Mouse (Mus musculus): ENCODE measurements at regions not wholly inside any gene's neighbourhood (a gene's known extent, or its start where the extent isn't known, plus 50 kb on each side); places are given as distances from the start of the nearest gene placed in this dataset.

GRCm38 (mm10) chr13:94646781-94647555, 141.7 kb upstream of the Tbca start:
- no peaks in the 10 kb centered on the region for H3K9me3 ChIP-seq (replicated peaks; ENCODE audit: low read length)

DNA sequence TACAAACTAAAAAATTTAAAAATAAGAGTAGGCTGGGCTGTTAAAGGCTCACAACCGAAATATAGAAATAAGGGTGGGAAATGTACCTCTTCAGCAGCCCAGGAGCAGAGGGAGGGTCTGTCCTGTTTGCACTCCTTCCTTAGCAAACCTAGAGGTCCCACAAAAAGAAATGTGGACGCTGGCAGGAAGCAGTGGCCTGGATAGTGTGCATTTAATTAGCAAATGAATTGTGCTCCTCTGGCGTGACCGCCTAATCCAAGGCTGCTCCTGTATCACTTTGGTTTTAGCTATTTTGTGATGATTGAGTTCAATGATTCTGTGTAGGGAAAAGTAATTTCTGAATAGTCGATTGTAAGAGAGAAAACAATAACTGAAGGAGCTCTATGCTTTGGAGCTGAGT, 141.1 kb upstream of the Tbca start:
- H3K27me3 ChIP-seq (replicated peaks), result no peaks in the 10 kb centered on the region

More at GRCm38 (mm10) chr13:94646781-94647555, 141.7 kb upstream of the Tbca start:
- peaks cover 0 to 3% of the 10 kb centered on the region in 2 experiments; a peak in 2 of 4 replicates for H3K4me1 ChIP-seq (ENCODE audit: control insufficient read depth in 1 of 2, insufficient read depth in 2 of 2)
- H3K4me2 ChIP-seq (ENCODE audit: insufficient read depth, low read depth, poor library complexity, severe bottlenecking), result no peak overlapping the region
- dilution Hi-C loops (cut with MboI; ENCODE audit: extremely low pct_ligation_motif_present, extremely low pct_unique_long_range_greater_than_20kb, low sequenced_read_pairs), result no loop called here
- no peaks in the 10 kb centered on the region for H3K27me3 ChIP-seq (replicated peaks)
- H3K9ac ChIP-seq (ENCODE audit: insufficient read depth, low read depth), result no peak overlapping the region
- no peaks in the 10 kb centered on the region for H3K36me3 ChIP-seq (replicated peaks in 1 of 2; ENCODE audit: control insufficient read depth in 1 of 2, insufficient read depth in 1 of 2, low read length in 1 of 2)
- no peak overlapping the region for H3K4me3 ChIP-seq (replicated peaks in 1 of 3; ENCODE audit: low read depth in 2 of 3, low read length in 2 of 3, poor library complexity in 1 of 3)
- no peaks in the 10 kb centered on the region for H3K79me2 ChIP-seq (replicated peaks; ENCODE audit: control insufficient read depth, extremely low read depth, insufficient read depth, poor library complexity, severe bottlenecking)
- no peak overlapping the region for H3K27ac ChIP-seq (ENCODE audit: insufficient read depth, low read depth)
- DNase-seq (ENCODE audit: extremely low read depth), result no peak
- TF ChIP-seq HCFC1 (IDR thresholded peaks at IDR 0.05; ENCODE audit: low read depth, low read length), result no peak
- TF ChIP-seq E2F4 (IDR thresholded peaks at IDR 0.05; ENCODE audit: insufficient replicate concordance, low read depth, low read length), result no peak
- TF ChIP-seq PAX5 (IDR thresholded peaks at IDR 0.05; ENCODE audit: low read length), result no peak
- TF ChIP-seq JUN (IDR thresholded peaks at IDR 0.05; ENCODE audit: insufficient read depth, low read depth, low read length), result no peak
- TF ChIP-seq MAZ (IDR thresholded peaks at IDR 0.05; ENCODE audit: low read depth, low read length), result no peak
- no peak for TF ChIP-seq GABPA (IDR thresholded peaks at IDR 0.05; ENCODE audit: insufficient replicate concordance, low read depth, low read length)
- no peak for TF ChIP-seq MYC (IDR thresholded peaks at IDR 0.05; ENCODE audit: low read depth, low read length)
- in situ Hi-C loops (cut with MboI; ENCODE audit: low pct_ligation_motif_present, low pct_unique_long_range_greater_than_20kb, low sequenced_read_pairs), result no loop called here

DNA sequence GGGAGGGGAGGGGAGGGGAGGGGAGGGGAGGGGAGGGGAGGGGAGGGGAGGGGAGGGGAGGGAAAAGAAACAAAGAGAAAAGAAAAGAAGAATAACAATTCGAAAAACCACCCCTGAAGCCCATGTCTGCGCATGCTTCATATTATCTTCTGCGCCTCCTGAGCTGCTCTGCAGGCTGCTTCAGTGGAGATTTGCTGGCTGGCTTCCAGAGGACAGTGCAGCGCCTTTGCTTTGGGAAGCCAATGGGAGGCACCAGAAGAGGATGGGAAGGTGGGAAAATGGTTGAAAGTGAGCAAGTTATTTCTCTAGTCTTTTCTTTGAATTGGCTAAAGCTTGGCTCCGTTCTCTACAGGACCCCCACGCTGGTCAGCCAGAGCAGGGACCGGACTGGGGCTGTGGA, 137.8 kb upstream of the Tbca start:
- no peaks in the 10 kb centered on the region for H3K36me3 ChIP-seq (replicated peaks in 1 of 2; ENCODE audit: control insufficient read depth in 1 of 2, insufficient read depth in 1 of 2, low read length in 1 of 2)
- H3K27me3 ChIP-seq (replicated peaks), result no peaks in the 10 kb centered on the region
- no peak overlapping the region for H3K4me2 ChIP-seq (ENCODE audit: insufficient read depth, low read depth, poor library complexity, severe bottlenecking)
- no peaks in the 10 kb centered on the region for H3K79me2 ChIP-seq (replicated peaks; ENCODE audit: control insufficient read depth, extremely low read depth, insufficient read depth, poor library complexity, severe bottlenecking)
- no peak overlapping the region for H3K9ac ChIP-seq (ENCODE audit: insufficient read depth, low read depth)
- dilution Hi-C loops (cut with MboI; ENCODE audit: extremely low pct_ligation_motif_present, extremely low pct_unique_long_range_greater_than_20kb, low sequenced_read_pairs), result no loop called here
- H3K4me1 ChIP-seq (ENCODE audit: control insufficient read depth in 1 of 2, insufficient read depth in 2 of 2), result peaks cover 0 to 3% of the 10 kb centered on the region in 2 experiments; a peak in 2 of 4 replicates
- H3K9me3 ChIP-seq (replicated peaks; ENCODE audit: low read length), result no peaks in the 10 kb centered on the region
- H3K27ac ChIP-seq (ENCODE audit: insufficient read depth, low read depth), result no peak overlapping the region
- no peak for DNase-seq (ENCODE audit: extremely low read depth)
- in situ Hi-C loops (cut with MboI; ENCODE audit: low pct_ligation_motif_present, low pct_unique_long_range_greater_than_20kb, low sequenced_read_pairs), result no loop called here
- H3K4me3 ChIP-seq (replicated peaks in 1 of 3; ENCODE audit: low read depth in 2 of 3, low read length in 2 of 3, poor library complexity in 1 of 3), result no peak overlapping the region
- TF ChIP-seq TCF12 (IDR thresholded peaks at IDR 0.05; ENCODE audit: low read depth, low read length) (no peak), CHD2 (IDR thresholded peaks at IDR 0.05; ENCODE audit: low read length) (no peak), MXI1 (IDR thresholded peaks at IDR 0.05; ENCODE audit: low read depth, low read length) (no peak), NELFE (IDR thresholded peaks at IDR 0.05; ENCODE audit: low read depth, low read length) (no peak), NRF1 (IDR thresholded peaks at IDR 0.05; ENCODE audit: low read depth, low read length) (no peak), ZKSCAN1 (IDR thresholded peaks at IDR 0.05; ENCODE audit: borderline replicate concordance, low read depth, low read length) (no peak), E2F4 (IDR thresholded peaks at IDR 0.05; ENCODE audit: insufficient replicate concordance, low read depth, low read length) (no peak), CTCF (conservative IDR thresholded peaks at IDR 0.05 in 1 of 2, IDR thresholded peaks at IDR 0.05 in 1 of 2; ENCODE audit: low read depth in 2 of 2, low read length in 2 of 2) (no peak), MAFK (IDR thresholded peaks at IDR 0.05; ENCODE audit: insufficient replicate concordance, low read length) (no peak), MYC (IDR thresholded peaks at IDR 0.05; ENCODE audit: low read depth, low read length) (no peak), MAZ (IDR thresholded peaks at IDR 0.05; ENCODE audit: low read depth, low read length) (no peak), GABPA (IDR thresholded peaks at IDR 0.05; ENCODE audit: insufficient replicate concordance, low read depth, low read length) (no peak), POLR2A (IDR thresholded peaks at IDR 0.05; ENCODE audit: low read depth, low read length) (no peak), ZMIZ1 (IDR thresholded peaks at IDR 0.05; ENCODE audit: low read depth, low read length) (no peak), KAT2A (IDR thresholded peaks at IDR 0.05; ENCODE audit: insufficient replicate concordance, low read length) (no peak), EP300 (IDR thresholded peaks at IDR 0.05; ENCODE audit: low read length) (no peak), ZNF384 (IDR thresholded peaks at IDR 0.05; ENCODE audit: low read depth, low read length) (no peak), PAX5 (IDR thresholded peaks at IDR 0.05; ENCODE audit: low read length) (no peak)

More for the DNA sequence above, 141.1 kb upstream of the Tbca start:
- H3K4me1 ChIP-seq (ENCODE audit: control insufficient read depth in 1 of 2, insufficient read depth in 2 of 2), result peaks cover 0 to 3% of the 10 kb centered on the region in 2 experiments; a peak in 2 of 4 replicates
- dilution Hi-C loops (cut with MboI; ENCODE audit: extremely low pct_ligation_motif_present, extremely low pct_unique_long_range_greater_than_20kb, low sequenced_read_pairs), result no loop called here
- no peaks in the 10 kb centered on the region for H3K79me2 ChIP-seq (replicated peaks; ENCODE audit: control insufficient read depth, extremely low read depth, insufficient read depth, poor library complexity, severe bottlenecking)
- DNase-seq (ENCODE audit: extremely low read depth), result no peak
- in situ Hi-C loops (cut with MboI; ENCODE audit: low pct_ligation_motif_present, low pct_unique_long_range_greater_than_20kb, low sequenced_read_pairs), result no loop called here
- H3K4me2 ChIP-seq (ENCODE audit: insufficient read depth, low read depth, poor library complexity, severe bottlenecking), result no peak overlapping the region
- no peak for TF ChIP-seq ZNF384 (IDR thresholded peaks at IDR 0.05; ENCODE audit: low read depth, low read length)
- TF ChIP-seq BHLHE40 (IDR thresholded peaks at IDR 0.05; ENCODE audit: low read depth, low read length), result no peak
- no peak for TF ChIP-seq CHD2 (IDR thresholded peaks at IDR 0.05; ENCODE audit: low read length)
- TF ChIP-seq ETS1 (conservative IDR thresholded peaks at IDR 0.05; ENCODE audit: low read depth, low read length), result no peak
- no peak for TF ChIP-seq RCOR1 (conservative IDR thresholded peaks at IDR 0.05; ENCODE audit: low read depth, low read length)
- TF ChIP-seq ZC3H11A (IDR thresholded peaks at IDR 0.05; ENCODE audit: low read depth, low read length), result no peak
- no peak for TF ChIP-seq HCFC1 (IDR thresholded peaks at IDR 0.05; ENCODE audit: low read depth, low read length)
- no peak for TF ChIP-seq PAX5 (IDR thresholded peaks at IDR 0.05; ENCODE audit: low read length)
- TF ChIP-seq USF2 (conservative IDR thresholded peaks at IDR 0.05; ENCODE audit: low read depth, low read length), result no peak
- no peak for TF ChIP-seq RAD21 (IDR thresholded peaks at IDR 0.05; ENCODE audit: low read depth, low read length)
- no peak for TF ChIP-seq MAZ (IDR thresholded peaks at IDR 0.05; ENCODE audit: low read depth, low read length)
- no peak for TF ChIP-seq JUND (conservative IDR thresholded peaks at IDR 0.05; ENCODE audit: low read depth, low read length)
- no peak for TF ChIP-seq JUN (IDR thresholded peaks at IDR 0.05; ENCODE audit: insufficient read depth, low read depth, low read length)
- H3K27ac ChIP-seq (ENCODE audit: insufficient read depth, low read depth), result no peak overlapping the region
- no peak overlapping the region for H3K9ac ChIP-seq (ENCODE audit: insufficient read depth, low read depth)
- H3K4me3 ChIP-seq (replicated peaks in 1 of 3; ENCODE audit: low read depth in 2 of 3, low read length in 2 of 3, poor library complexity in 1 of 3), result no peak overlapping the region
- H3K9me3 ChIP-seq (replicated peaks; ENCODE audit: low read length), result no peaks in the 10 kb centered on the region
- H3K36me3 ChIP-seq (replicated peaks in 1 of 2; ENCODE audit: control insufficient read depth in 1 of 2, insufficient read depth in 1 of 2, low read length in 1 of 2), result no peaks in the 10 kb centered on the region
